Mouse (Mus musculus): ENCODE results near the gene Opcml.

- no peak for TF ChIP-seq ZC3H11A (IDR thresholded peaks at IDR 0.05; ENCODE audit: borderline replicate concordance, low read depth, low read length)
- no peak for TF ChIP-seq MAFK (IDR thresholded peaks at IDR 0.05; ENCODE audit: insufficient read depth, low read depth, low read length)
Observed at GRCm38 (mm10) chr9:28360691-28361090, 570.1 kb downstream of the Opcml start.
